Mouse (Mus musculus) ES-Bruce4 (cell line): ENCODE results near the gene Tbc1d23.

ENCODE experiments used
- CTCF ChIP-seq: IDR thresholded peaks from one replicate; pipeline ENCODE4 v1.8.1; 2011; ENCODE audit warnings: low read depth, low read length
- EP300 ChIP-seq: IDR thresholded peaks from 2 replicates; pipeline ENCODE4 v1.6.1; 2011; ENCODE audit warnings: low read depth, low read length; ENCODE audit not compliant: insufficient read depth
- POLR2A ChIP-seq: IDR thresholded peaks from one replicate; pipeline ENCODE4 v1.8.1; 2011; ENCODE audit warnings: low read length; ENCODE audit not compliant: insufficient read depth

DNA sequence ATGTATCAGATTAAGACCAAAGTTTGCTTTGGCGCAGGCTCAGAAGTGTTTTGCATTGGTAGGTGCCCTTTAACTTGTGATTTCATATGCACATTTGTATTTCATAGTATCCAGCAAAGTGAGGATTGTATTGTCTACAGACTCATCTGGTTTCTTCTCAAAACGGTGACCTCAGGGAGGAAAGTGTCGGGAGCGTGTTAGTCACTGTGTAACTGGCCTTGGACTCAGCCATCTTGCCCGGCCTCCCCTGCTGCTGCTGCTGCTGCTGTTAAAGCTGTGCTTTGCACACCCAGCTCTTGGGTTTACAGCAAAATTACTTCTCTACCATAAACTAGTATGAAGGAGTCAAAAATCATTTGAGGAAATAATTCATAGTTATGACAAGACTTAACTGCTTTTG lies 86.6 kb downstream of the Tbc1d23 start:
- TF ChIP-seq EP300: no peak
- no peak for TF ChIP-seq CTCF
- no peak for TF ChIP-seq POLR2A
